Mouse (Mus musculus) brain, adult 2 months (tissue): ENCODE data around the gene Rem2.

Source experiments
- DNase-seq: peaks from one replicate; pipeline ENCODE4 v3.0.0; 2011; ENCODE audit warnings: low read depth, low spot score

The Rem2 gene

DNA sequence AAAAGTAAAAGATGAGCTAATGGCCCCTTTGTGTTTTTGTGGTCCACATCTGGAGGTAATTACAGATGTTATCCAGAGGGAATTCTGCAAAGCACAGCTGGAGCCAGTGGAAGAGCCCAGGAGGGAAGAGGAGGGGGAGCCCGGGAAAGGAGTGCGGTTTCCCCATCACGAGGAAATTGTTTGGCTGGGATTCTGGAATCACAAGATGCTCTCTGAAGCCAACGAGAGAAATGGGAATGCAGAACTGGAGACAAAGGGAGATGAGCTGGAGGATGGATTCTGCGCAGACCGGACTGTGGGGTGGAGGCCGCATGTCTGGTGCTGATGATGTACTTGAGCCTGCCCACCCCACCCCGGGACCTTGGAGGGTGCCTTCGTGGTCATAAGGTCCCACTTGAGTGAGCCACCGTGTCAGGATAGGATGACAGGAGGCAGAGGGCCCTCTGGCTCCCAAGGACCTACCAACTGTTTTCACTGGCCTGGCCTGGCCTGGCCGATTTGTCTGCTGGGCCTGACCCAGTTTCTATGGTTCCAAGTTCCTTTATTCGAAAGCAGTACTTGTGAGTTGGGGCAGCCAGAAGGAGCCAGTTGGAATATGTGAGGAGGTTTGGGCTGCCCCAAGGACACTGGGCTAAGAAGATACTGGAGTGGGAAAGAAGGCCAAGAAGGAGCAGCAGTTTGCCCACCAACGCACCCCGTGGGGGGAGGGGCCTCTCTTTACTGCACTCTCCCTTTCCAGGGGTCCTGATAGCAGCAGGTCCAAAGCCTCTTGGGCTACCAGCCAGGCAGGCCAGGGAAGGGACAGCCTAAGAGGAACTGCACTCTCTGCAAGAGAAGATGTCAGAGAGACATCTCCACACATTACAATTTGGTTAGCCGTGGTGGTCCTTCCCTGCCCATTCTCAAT lies 31.9 kb upstream of the Rem2 start:
- DNase-seq = peak; percentile 45

DNA sequence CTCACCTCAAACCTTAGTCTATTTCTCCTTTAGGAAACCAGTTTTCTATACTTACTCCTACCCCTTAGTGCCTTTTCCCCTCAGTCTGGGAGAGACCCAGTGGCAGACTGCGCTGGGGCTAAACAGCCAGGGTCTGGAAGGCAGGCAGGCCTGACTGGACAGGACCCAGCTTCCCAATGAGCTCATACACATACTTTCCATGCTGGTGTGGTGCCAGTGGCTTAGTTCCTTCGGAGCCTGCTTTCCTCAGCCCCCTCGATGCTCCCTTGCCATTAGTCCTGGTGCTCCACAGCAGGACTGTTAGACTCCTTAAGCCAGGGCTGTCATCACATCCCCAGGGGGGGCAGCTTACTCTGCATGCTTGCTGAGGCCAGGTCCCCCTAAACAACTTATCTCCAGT lies 30.4 kb upstream of the Rem2 start:
- no peak for DNase-seq

DNA sequence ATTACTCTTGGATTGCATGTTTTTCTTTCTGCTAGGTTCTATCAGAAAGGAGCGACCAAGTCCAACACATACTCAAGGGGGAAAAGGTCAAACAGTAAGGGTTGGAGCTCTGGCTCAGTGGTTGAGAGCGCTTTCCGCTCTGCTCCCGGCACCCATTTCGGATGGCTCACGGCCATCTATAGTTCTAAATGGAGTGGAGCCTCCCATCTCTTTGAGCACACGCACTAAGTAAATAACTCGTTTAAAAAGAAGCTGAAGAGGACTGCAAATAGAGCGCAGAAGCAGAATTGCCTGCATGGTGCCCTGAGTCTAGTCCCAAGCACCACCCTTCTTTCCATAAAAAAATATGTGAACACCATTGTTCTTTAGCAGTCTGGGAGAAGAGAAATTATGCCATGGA lies 22.3 kb upstream of the Rem2 start:
- DNase-seq = no peak

DNA sequence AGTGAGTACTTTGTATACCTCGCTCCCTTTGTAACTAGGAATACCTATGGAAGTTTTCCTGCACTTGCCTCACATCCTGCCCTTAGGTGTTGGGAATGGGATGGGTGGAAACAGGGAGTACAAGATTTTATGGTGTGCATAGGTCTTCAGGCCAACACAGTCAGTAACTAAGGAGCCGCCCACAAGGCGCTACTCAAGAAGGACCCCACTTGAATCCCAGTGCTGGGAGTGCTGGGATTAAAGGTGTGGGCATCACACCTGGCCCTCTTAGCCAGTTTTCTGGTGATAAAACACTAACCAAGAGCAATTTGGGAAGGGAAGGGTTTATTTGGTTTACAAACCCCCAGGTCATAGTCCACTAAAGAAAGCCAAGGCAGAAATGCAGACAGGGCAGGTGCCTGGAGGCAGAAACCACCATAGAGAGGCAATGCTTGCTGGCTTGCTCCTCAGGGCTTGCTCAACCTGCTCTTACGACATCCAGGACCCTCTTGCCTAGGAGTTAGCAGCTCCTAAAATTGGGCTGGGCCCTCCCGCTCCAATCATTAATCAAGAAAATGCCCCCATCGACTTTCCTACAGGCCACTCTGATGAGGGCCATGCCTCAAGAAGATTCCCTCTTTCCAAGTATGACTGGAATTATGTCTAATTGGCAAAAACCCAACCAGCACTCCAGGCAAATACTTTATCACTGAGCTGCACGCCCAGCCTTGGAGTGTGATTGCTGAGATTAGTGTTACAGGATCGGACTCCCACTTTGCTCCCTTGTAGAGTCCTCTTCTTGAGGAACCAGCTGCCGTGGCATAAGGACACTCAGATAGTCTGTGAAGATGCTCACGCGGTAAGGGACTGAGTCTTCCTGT lies 21.0 kb upstream of the Rem2 start:
- no peak for DNase-seq

DNA sequence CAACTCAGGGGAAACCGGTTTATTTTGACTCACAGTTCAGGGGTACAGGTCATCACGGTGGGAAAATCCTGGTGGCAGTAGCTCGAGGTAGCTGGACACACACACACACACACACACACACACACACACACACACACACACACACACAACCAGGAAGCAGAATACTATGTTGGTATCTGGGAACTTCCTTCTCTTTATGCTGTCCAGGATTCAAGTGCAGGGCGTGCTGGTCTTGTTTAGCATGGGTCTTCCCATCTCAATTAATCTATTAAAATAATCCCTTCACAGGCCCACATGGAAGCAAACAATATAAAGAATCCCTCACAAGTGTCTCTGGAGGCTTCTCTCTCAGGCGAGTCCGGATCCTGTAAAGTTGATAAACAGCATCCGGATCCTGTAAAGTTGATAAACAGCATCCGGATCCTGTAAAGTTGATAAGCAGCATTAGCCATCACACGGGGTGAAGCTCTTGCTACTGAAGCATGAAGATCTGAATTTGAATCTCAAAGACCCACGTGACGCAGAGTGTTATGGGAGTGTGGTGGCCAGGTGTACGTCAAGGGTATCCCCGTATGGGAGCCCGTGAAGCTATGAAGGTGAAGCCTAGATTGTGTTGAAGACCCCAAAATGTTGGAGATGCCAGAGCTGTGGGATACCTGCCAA lies 17.9 kb upstream of the Rem2 start:
- no peak for DNase-seq

DNA sequence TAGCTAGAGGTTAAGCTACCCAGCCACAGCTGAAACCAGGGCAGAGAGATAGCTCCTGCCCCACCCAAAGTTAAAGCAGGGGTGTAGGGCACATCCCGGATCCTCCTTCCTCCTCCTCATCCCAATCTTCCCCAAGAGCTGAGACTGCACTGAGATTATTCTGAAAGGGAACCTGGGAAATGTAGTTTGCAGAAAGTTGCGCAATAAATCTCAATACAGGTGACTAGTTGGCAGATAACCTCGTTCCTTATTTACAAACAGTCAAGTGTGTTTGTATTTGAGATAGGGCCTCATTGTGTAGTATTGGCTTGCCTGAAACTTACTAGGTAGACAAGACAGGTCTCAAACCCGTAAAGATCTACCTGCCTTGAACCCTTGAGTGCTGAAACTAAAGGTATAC lies 13.8 kb upstream of the Rem2 start:
- no peak for DNase-seq

DNA sequence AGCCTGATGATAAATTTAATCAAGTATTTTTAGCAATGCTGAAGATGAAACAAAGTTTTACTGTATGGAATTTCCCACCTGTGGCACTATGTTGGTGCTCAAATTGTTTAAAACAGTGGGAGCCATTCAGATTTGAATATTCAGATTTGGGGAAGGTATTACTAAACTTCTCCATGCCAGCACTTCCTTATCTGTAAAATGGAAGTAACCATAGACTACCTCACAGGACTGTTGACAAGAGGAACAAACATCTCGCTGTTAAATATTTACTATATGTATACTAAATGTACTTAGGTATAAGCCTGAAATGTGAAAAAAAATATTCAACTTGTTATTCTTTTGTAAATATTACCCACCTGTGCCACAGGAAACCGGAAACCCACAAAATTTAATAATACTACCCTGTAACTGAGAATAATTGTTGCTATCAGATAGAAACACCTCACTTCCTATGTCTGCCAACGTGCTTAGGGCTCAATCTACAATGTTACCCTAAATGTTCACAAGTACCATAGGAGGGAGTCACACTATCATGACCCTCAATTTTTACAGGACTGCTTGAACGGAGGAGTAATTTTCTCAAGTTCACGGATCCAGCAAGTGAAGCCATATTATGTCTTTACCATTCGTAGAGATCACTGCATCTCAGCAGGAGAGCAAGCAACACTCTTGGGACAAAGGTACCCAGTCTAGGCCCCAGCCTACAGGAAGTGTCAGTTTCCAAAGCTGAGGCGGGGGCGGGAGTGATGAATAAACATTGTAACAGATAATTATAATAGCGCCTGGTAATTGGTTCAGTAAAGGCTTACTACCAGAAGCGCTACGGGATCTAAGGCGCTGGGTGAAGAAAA lies 12.6 kb upstream of the Rem2 start:
- no peak for DNase-seq

DNA sequence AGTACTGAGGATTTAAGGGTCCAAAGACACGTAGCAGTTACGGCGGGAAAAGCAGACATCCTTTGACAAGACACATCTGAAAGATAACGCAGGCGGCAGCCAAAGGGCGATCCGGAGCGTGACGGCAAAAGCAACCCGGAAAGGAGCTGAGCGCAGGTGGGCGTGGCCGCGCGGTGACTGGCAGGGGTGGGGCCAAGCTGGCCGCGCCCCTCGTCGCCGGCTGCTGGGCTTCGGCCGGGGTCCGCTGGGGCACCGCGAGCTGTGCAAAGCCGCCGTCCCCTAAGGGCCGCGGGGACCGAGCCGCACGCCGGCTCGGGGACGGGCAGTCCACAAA lies 12.0 kb upstream of the Rem2 start, which contains the start of gene Lrp10:
Gene Lrp10, plus strand, starts transcription at position 179 of the 334 bp plus-strand sequence.
- DNase-seq = peak; percentile 92

DNA sequence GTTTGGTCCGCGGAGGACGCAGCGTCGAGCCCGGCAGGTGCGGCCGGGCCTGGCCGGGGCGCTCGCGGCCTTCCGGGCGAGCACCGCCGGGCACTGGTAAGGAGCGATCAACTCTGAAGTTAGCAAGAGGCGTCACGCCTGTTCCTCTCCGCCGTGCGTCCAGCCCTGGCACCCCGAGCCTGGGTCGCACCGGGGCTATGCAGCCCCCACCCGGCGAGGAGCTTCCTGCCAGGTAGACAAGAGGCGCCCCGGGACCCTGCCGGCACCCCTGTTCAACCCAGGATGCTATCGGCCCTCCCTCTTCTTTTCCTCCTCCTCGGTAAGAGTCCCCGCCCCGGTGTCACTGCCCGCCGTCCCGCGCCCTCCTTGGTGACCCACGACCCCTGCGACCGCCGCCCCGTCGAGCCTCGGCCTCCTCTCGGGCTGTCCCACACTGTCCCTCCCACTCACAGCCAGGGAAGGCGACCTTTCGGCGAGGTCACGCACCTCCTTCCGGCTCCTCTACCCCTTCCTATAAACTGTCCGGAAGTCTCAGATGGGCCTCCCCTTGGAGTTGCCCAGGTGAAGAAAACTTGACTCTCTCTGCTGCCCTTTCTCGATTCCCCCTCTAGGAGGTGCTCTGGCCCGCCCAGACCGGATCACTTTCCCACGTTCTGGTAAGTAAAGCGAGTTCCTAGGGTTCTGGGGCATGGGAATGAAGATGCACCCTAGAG lies 11.5 kb upstream of the Rem2 start:
- peak; percentile 79 for DNase-seq

DNA sequence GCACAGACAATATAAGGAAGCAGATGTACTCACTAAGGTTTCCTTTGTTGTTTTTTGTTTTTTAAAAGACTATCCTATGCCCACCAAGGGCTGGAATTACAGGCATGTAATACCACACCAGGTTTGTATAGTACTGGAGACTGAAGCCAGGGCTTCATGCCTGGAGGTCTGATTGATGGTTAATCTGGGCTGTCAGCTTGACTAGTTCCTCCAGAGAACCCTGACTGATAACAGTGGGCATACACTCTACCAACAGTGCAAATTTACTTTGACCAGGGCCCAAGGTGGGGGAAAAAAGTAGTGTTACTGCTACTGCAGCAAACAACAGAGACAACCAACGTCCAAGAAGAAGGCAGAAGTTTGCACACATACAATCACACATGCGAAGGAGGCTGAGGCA lies 4.4 kb upstream of the Rem2 start:
- no peak for DNase-seq

DNA sequence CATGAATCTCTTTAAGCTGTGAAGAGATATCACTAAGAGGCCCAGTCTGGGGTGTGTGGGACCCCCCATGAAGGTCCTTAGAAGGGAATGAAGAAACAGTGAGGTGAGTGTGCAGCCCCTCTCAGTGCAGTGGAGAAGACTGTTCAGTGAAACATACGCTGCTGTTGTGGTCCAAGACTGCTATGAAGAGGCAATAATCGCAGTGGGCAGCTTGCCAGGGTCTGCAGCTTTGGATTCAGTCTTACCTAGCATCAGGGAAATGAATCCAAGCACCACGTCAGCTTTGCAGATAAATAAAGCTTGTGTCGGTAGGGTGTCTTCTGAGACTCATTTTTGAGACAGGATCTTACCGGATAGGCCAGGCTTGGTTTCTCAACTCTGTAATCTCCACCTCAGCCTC lies 3.2 kb upstream of the Rem2 start:
- no peak for DNase-seq

DNA sequence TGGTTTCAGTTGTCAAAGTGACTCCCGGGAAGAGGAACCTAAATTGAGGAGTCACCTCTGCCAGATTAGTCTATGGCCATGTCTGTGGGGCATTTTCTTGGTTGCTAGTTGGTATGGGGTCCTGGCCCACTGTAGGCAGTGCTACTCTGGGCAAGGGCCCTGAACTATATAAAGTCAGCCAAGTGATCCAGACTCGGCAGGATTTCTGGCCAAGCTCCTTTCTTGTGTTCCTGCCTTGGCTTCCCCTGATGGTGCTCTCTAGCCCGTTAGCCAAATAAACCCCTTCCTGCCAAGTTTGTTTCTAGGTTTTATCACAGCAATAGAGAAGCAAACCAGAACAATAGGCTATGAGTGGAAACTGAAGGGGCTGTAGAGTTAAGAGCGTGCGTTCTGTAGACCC lies 1.2 kb upstream of the Rem2 start:
- no peak for DNase-seq

DNA sequence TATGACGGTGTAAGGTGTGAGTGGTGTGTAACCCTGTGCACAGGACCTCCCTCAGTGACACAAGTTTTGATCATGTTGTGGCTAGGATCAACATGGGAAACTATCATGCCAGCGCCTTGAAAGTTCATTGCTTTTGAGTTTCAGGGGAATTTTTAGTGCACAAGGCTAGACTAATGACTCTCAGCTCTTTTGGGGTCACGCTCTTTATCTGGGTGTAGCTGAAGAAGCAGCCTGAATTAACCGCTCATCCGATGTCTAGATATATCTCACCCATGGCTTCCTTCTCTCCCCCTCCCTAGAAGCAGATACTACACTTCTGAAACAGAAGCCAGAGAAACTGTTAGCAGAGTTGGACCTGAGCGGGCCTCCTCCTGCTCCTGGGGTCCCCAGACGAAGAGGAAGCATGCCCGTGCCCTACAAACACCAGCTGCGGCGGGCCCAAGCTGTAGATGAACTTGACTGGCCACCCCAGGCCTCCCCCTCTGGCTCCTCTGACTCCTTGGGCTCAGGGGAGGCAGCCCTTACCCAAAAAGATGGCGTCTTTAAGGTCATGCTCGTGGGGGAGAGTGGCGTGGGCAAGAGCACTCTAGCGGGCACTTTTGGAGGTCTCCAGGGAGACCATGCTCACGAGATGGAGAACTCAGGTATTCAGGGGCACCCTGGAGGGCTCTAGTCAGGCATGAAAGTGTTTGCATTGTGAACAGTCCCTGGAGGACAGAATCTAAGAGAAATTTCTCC lies 1.4 kb downstream of the Rem2 start:
- no peak for DNase-seq

DNA sequence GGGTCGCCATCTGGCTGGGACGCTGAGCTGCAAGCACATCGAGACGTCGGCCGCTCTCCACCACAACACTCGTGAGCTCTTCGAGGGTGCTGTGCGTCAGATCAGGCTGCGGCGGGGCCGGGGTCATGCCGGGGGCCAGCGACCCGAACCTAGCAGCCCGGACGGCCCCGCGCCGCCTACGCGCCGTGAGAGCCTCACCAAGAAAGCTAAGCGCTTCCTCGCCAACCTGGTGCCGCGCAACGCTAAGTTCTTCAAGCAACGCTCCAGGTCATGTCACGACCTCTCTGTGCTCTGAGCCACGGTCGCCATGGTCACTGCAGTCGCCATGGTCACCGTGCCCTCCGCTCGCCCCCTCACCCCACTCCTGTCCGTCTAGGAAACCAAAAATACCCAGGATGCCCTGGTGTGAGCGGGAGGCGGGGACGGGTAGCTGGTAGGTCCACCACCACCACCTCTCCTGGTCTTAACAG lies 3.6 kb downstream of the Rem2 start:
- DNase-seq = no peak

DNA sequence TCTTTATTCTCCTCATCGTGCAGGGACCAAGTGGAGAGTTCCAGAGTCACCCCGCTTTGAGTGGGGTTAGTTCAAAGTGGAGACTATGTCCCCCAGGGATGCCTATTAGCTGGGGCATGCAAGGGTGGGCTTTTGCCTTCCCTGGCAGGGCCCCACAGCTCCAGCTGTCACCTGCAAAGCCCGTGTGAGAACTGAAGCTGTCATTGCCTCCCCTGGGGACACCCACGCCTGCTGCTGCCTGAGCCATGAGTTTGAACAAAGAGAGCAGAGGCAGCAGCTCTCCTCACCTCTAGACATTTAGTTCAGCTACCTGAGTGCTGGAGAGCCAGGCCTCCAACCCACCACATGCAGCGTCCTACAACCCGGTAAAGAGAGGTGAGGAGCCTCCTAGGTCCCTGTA lies 4.8 kb downstream of the Rem2 start:
- DNase-seq = peak; percentile 49

DNA sequence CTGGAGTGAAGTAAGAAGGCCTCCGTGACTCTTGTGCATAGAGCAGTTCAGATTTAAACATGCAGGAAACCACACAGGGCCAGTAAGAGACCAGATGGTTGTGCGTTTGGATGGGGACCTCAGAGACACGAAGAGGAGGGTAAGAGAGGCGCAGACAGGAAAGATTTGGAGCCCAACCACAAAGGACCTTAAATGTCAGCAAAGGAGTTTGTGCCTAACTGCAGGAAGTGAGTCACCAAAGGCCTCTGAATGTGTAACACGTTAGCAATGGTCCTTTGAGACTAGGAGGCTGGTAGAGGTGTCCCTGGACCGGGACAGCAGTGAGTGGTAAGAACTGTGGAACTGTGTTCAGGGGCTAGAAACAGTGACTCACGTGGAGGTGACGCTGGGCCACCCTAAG lies 5.5 kb downstream of the Rem2 start:
- no peak for DNase-seq

DNA sequence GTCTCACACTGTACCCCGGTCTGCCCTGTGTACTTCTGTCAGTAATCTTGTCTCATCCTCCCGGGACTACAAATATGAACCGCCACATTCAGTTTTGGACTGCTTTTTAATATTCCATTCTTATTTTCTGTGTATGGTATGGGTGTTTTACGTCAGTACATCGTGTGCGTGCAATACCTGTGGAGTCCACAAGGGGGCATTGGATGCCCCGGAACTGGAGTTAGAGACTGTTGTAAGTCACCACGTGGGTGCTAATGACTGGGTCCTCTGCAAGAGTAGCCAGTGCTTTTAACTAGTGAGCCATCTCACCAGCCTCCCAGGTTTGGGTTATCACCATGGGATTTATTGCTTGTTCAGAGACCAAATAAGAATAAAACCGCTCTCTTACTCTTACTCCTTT lies 6.6 kb downstream of the Rem2 start:
- peak; percentile 31 for DNase-seq

DNA sequence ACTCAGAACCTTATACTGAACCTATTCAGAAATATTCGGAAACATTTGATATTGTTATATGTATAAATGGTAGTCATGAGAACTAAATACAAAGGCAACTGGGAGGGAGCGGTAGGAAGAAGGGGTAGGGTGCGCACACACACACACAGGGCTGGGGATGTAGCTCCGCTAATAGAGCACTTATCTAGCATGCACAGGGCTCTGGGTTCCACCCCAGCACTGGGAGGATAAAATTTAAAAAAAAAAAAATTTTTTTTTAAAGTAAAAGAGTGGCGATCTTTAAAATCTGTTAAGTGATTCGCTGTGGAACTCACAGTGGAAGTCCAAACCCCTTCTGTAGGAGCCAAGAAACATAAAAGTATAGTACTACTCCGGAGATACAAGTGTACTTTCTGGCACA lies 10.0 kb downstream of the Rem2 start:
- DNase-seq = no peak

DNA sequence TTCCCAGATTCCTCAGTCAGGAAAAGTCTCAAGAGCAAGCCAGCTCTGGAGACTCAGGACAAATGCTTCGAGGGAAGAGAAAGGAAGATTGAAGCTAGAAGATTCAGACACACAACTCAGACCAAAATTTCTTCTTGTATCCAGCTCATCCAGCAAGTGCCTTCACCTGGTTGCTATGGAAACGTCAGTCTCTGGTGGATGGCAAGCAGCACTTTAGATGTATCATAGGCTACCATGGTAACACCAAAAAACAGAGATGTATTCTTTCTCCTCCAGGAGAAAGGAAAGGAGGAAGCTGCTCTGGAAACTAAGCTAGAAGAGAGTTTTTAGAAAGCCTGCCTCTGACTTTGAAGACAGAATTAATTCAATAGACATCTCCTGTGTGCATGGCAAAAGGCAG lies 11.8 kb downstream of the Rem2 start:
- DNase-seq = peak; percentile 66

DNA sequence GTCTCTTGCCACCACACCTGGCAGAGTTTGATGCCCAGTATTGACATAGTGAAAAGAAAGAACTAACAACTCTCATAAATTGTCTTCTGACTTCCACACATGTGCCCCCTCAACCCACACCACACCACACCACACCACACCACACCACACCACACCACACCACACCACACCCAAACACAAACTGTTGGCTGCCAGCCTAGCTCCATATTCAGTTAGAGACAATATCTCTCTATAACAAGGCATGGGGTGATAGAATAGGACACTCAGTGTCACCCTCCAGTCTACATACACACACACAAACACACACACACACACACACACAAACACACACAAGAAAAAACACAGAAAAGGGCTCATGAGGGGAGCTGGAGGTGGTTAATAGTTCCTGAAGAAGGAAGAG lies 12.4 kb downstream of the Rem2 start:
- no peak for DNase-seq
